Mouse (Mus musculus) CD4-positive, CD25-positive, alpha-beta regulatory T cell, adult 2 months (primary cell): ENCODE results near the gene Hoxa13.

Experiments
- DNase-seq: peaks from one replicate; pipeline ENCODE4 v3.0.0-alpha.2; 2012; ENCODE audit warnings: low read depth, low spot score

Hoxa13 gene

GRCm38 (mm10) chr6:52270494-52271480 is 10.1 kb upstream of the Hoxa13 start:
- DNase-seq, result peak; percentile 73

DNA sequence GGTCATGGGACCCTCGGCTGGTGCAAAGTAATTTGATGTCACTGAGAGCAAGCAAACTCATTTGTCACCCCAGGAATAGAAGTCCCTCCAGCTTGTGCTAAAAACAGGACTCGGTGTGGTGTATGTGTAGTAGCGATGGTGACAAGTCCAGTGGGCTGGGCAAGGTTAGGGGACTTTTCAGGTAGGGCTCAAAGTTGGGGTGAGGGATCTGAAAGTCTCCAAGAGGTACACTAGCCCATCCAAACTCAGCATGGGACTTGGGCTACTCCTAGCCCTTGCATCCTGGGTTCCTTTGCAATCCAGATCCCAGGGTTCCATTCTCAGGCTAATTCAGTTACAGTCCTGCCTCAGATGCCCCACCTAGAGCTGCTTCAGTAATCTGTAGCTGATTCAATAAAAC is 8.1 kb upstream of the Hoxa13 start:
- no peak for DNase-seq

- DNase-seq, result no peak
Measured at GRCm38 (mm10) chr6:52268341-52268740, 7.7 kb upstream of the Hoxa13 start.

GRCm38 (mm10) chr6:52267691-52268090 is 7.0 kb upstream of the Hoxa13 start:
- no peak for DNase-seq

DNA sequence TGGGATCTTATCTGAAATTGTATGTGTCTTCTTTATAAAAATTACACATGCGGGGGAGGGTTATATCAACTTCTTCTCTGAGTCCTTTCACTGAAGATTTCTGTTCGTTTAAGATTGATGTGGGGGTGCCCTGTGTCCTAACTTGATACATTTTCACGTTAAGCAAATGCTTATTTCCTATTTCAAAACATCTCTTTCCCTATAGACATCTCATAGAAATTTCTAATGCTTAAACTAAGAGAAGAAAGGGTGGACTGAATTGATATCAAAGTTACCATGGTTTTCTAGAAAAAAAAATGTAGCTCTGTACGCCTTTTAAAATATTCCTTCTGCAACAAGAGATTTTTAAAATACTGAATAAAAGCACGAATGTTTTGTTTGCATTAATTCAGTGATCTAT is 6.5 kb upstream of the Hoxa13 start:
- no peak for DNase-seq

GRCm38 (mm10) chr6:52266666-52266985 is 5.9 kb upstream of the Hoxa13 start:
- DNase-seq, result no peak

GRCm38 (mm10) chr6:52265913-52266665 is 5.4 kb upstream of the Hoxa13 start:
- DNase-seq, result no peak

- DNase-seq, result no peak
Measured at GRCm38 (mm10) chr6:52265306-52265912, 4.7 kb upstream of the Hoxa13 start.

- DNase-seq, result no peak
Measured at GRCm38 (mm10) chr6:52264106-52264790, 3.6 kb upstream of the Hoxa13 start.

DNA sequence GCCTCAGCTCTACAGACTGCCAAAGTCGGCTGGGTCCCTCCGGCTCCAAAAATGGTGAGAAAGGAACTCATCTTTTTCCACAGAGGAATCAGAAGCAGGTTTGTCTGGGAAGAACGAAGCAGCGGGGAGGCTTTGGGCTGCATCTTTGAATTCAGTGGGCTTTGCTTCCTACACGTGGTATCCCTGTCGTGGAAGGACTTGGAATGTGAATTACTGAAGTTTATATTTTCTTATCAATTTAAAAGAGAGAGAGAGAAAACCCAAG is 2.6 kb upstream of the Hoxa13 start:
- DNase-seq, result no peak

- DNase-seq, result no peak
Measured at GRCm38 (mm10) chr6:52262463-52263320, 2.0 kb upstream of the Hoxa13 start.

DNA sequence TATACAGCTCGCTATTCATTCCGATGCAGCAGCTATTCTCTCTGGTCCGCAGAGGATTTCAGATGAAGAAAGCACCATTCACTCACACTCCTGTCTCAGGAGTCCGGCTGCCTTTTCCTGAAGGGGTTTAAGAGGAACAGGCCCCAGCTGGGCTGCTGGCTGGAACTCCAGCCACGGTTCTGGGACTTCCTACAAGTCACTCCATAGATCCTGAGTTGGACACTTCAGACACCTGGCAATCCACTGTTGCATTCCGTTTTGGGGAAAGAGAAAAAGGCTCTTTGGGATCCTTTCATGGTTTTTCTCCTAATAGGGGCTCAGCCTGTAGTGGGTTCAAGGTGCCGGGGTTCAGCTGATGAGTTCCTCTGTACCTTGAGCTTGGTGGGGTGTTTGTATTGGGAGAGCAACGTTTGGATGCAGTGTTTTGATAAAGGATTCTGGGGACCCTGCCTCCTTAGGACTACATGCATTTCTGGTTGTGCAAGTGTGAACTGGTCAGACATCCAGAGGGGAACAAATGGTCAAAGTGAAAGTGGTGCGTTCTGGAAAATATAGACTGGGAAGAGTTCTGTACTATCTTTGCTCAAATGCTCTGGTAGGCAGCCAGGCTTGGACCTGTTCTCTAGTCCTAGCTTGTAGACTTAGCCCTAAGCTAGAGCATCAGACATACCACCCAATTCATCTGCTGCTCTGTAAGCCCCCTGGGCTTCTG is 1.2 kb upstream of the Hoxa13 start:
- DNase-seq, result no peak

GRCm38 (mm10) chr6:52259811-52260261 is 844 bp downstream of the Hoxa13 start:
- DNase-seq, result peak; percentile 44

- DNase-seq, result no peak
Measured at GRCm38 (mm10) chr6:52259081-52259790, 1.4 kb downstream of the Hoxa13 start.

- peak; percentile 91 for DNase-seq
Measured at GRCm38 (mm10) chr6:52256956-52257355, 3.7 kb downstream of the Hoxa13 start.

- peak; percentile 45 for DNase-seq
Measured at GRCm38 (mm10) chr6:52253511-52254500, 6.9 kb downstream of the Hoxa13 start.

- no peak for DNase-seq
Measured at GRCm38 (mm10) chr6:52252775-52253376, 7.8 kb downstream of the Hoxa13 start.
